Mouse (Mus musculus): ENCODE measurements around the gene Tmem151b.

DNA sequence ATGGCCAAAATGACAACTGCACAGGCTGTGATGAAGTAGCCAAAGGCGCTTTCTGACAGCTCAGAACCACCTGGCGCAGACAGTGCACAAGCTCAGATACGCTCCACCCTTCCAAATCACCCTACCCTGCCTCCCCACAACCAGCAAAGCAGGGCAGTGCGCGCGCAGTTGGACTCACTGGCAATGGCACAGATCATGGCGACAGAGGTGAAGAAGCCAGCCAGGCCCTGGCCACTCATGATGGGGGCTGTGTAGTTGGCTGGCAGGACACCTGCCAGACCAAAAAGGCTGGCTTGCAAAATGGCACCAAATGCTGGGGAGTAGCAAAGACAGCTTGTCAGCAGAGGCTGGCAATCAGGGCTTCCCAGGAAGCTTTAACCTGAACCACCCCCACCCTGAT, 39.8 kb upstream of the Tmem151b start:
- TF ChIP-seq GATA1 (IDR thresholded peaks at IDR 0.05; ENCODE audit: low read length) = no peak
- no peak for TF ChIP-seq TAL1 (IDR thresholded peaks at IDR 0.05; ENCODE audit: low read length)

Data from erythroblast, embryonic 14.5 days (primary cell).